Mouse (Mus musculus): ENCODE results near the gene Zfp740.
"Not testable (repeated sequence)": the region's sequence is repeated elsewhere in the genome, so short reads cannot be mapped to it uniquely, and the experiment has no call there.

Zfp740 gene

GRCm38 (mm10) chr15:102202971-102203834 is at the start of gene Zfp740:
Zfp740 (plus strand) TSS chr15:102203249.
- peak; percentile 86 to 94 for DNase-seq (ENCODE audit: low spot score in 2 of 2)

DNA sequence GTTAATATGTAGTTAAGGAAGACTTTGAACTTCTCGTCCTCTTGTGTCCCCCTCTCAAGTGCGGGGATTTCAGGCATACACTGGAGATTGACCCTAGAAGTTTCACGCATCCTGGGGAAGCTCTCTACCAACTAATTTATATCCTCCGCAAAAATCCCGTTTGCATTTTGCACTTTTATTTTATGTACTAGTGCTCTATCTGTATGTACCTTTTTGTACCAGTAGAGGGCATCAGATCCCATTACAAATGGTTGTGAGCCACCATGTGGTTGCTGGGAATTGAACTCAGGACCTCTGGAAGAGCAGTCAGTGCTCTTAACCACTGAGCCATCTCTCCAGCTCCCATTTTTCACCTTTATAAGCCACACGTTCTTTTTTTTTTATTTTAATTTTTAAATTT is 48.0 kb upstream of the Zfp740 start:
- not testable (repeated sequence) for DNase-seq (ENCODE audit: low spot score in 2 of 2)

DNA sequence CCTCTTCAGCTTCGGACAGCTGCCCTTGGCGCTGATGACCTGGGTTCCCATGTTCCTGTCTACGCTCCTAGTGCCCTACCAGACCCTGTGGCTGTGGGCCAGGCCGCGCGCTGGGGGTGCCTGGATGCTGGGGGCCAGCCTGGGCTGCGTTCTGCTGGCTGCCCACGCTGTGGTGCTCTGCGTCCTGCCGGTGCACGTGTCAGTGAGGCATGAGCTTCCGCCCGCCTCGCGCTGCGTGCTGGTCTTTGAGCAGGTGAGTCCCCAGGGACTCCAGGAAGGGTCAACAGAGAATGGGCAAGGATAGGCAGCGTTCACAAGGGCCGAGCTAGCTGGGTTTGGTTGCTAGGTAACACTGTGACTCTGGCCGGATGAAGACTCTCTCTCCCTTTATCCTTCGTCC is 46.2 kb upstream of the Zfp740 start:
- DNase-seq (ENCODE audit: low spot score in 2 of 2), result no peak

- DNase-seq (ENCODE audit: low spot score in 2 of 2), result no peak
Measured at GRCm38 (mm10) chr15:102160415-102161060, 42.5 kb upstream of the Zfp740 start.

GRCm38 (mm10) chr15:102163900-102164693 is 39.0 kb upstream of the Zfp740 start:
- no peak for DNase-seq (ENCODE audit: low spot score in 2 of 2)

DNA sequence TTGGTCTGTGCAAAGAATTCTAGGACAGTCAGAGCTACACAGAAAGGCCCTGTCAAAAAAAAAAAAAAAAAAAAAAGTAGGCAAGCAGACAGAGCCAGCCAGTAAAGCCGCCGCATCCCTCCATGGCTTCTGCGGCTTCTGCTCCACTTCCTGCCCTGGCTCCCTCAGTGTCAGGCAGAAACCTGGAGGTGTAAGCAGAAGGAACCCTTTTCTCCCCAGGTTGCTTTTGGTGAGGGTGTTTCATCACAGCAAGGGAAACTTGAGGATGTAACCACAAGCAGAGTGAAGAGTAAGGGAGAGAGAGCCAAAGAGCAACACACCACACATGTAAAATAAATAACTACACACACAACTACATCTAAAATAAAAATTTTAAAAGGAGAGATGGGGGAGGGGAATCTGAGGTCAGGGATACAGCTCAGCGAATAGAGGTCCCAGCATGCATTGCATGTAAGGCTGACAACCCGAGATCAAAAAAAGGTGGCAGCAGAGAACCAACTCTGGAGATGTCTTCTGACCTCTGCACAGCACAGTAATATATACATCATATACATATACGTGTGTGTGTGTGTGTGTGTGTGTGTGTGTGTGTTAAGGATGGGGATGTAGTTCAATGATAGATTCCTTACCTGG is 37.5 kb upstream of the Zfp740 start:
- DNase-seq (ENCODE audit: low spot score in 2 of 2), result no peak

- no peak for DNase-seq (ENCODE audit: low spot score in 2 of 2)
Measured at GRCm38 (mm10) chr15:102167620-102168021, 35.4 kb upstream of the Zfp740 start.

DNA sequence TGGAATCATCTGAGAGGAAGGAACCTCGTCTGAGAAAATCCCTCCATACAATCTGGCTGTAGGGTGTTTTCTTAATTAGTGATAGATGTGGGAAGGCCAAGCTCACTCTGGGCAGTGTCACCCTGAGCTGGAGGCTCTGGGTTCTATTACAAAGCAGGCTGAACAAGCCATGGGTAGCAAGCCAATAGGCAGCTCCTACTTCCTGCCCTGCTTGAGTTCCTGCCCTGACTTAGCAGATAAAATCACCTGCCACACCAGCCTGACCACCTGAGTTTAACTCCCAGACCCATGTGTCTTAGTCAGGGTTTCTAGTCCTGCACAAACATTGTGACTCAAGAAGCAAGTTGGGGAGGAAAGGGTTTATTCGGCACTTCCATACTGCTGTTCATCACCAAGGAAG is 34.0 kb upstream of the Zfp740 start:
- DNase-seq (ENCODE audit: low spot score in 2 of 2), result no peak

DNA sequence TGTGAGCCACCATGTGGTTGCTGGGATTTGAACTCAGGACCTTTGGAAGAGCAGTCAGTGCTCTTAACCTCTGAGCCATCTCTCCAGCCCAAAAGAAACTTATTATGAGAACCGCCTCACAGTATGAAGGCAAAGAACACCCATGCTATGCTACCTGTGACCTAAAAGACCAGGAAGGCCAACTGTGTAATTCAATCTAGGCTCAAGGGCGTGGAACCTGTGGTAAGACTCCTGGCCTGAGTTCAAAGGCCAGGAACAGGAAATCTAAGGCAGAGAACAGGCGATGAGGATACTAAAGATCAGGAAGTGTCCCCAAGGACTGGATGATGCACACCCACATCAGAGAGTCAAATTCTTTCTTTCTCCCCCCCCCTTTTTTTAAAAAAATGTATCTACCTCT is 29.5 kb upstream of the Zfp740 start:
- no peak for DNase-seq (ENCODE audit: low spot score in 2 of 2)

DNA sequence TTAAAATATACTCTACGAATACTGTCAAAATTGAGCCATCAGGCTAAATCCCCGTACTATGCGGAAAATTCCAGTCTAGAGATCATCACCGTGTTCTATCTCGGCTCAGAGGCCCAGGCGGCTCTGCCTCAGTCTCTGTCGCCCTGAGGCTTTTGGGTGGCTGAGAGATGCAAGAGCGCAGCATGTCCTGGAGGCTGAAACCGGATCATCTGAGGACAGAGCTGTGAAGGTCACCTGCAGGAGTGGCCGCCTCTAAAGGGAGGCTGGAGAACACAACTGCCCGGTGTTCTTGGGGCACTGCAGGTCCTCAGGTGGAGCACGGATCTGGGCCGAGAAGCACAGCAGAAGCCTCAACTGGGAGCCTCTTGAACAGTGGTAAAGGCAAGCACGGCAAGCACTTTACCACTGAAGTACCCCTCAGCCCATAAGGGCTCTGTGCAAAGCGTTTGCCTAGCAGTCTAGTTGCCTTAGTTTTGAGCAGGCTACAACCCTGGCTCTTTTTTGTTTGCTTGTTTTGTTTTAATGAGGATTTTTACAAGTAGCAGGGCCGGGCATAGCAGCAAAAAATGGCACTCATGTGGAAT is 27.2 kb upstream of the Zfp740 start:
- DNase-seq (ENCODE audit: low spot score in 2 of 2), result no peak

DNA sequence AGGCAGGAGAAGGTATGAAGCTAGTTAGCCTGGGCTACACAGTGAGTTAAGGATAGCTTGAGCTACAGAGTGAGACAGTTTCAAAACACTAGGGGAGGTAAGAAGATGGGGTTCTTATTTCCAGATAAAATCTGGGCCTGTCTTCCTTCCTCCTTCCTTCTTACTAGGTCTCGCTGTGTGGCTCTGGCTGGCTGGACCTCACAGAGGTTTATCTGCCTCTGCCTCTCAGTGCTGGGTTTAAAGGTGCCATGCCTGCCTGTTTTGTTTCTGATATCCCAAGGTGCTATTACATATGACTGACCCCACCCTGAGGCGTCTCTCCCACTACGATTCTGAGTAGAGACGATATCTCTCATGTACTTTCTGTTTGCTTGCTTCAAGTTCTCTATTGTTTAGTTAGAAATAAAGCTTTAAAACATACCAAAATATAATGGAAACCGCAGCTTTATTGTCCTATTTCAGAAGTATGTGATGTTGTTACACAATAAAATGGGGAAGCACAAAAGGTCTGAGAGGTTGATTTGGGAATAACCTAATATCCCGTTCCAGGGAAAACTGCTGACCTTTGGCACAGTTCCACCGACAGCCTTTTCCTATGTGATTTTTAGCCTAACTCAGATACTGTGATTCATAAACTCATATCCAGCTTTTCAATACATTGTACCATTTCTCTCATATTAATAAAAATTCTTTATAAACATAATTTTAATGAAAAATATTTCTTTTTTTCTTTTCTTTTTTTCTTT is 26.3 kb upstream of the Zfp740 start:
- DNase-seq (ENCODE audit: low spot score in 2 of 2), result no peak

GRCm38 (mm10) chr15:102177417-102177816 is 25.6 kb upstream of the Zfp740 start:
- DNase-seq (ENCODE audit: low spot score in 2 of 2), result no peak

DNA sequence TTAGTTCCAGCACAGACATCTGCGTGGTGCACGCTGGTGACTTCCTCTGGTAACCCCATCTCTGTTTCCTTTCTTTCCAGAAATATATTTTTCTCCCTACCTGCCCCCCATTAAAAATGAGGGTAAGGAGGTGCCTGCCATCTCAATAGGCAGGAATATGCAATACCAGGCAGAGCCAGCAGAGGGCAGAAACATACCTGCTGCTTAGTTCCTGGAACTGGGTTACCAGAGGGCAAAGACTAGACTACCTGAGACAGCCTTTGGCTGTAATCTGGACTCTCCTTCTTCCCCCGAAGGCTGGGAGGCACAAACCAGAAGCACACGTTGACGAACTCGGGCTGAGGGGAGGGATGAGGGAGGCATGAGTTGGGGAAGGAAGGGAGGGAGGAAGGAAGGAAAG is 24.8 kb upstream of the Zfp740 start:
- peak; percentile 40 to 84 for DNase-seq (ENCODE audit: low spot score in 2 of 2)

DNA sequence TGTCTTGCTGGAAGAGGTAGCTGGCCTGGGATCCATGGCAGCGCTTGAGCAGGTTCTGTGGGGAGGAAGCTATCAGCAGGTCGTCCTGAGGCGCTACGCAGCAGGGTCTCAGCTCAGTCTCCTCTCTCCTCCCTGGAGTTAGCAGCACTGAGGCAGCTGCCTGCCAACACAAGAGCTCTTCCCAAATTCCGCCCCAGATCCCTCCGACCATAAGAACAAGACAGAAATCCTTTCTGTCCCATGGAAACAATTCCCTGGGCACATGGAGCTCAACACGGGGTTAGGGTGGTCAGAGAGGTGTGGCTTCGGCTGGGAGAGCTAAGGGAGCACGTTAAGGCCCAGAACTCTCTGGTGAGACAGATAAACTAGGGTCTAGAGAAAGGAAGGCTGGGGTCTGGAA is 23.9 kb upstream of the Zfp740 start:
- no peak for DNase-seq (ENCODE audit: low spot score in 2 of 2)

DNA sequence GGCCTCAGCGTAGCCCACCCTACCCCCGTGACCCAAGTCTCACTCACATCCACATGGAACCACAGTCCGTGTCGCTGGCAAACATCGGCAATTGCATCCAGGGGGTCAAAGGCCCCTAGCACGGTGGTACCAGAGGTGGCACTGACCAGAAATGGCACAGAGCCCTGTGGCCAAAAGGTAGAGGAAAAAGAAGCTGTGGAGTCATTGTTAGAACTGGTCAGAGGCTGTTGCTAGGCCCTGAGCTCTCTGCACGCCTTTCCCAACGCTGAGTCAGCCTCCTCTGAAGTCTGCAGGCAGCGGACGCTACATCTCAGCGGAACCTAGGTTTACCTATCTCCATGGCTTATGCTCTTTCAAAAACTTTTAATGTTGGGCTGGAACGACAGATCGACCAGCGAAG is 23.1 kb upstream of the Zfp740 start:
- DNase-seq (ENCODE audit: low spot score in 2 of 2), result no peak

DNA sequence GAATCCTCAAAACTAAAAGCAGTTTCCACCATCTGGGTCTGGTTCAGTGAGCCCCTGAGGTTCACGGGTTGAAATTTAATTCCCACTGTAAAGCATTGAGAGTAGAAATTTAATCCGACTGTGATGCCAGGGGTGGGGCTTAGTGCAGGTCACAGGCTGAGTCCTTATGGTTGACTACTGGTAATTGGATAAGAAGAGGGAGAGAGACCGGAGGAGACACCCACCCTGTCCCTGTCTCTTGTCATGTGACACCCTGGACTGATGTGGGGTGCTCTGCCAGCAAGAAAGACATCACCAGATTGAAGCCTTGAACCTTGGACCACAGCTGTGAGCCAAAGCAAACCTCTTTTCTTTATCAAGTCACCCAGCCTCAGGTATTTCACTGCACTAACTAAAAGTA is 20.0 kb upstream of the Zfp740 start:
- no peak for DNase-seq (ENCODE audit: low spot score in 2 of 2)

DNA sequence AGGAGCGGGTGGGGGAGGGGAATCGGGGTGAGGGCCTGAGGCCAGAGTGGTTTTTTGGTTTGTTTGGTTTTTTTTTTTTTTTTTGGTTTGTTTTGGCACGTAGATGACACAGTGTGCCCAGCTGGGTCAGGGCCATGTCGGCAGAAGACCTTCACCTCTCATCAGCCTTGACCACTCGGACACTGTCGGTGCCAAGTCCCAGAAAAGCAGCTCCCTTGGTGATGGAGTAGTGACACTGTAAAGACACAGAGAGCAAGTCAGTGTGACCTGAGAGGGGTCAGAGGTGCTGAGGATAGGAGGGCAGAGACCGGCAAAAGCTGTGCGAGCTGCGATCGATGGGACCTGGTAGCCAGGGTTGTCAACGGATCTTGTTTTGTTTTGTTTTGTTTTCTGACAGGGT is 16.8 kb upstream of the Zfp740 start:
- no peak for DNase-seq (ENCODE audit: low spot score in 2 of 2)

GRCm38 (mm10) chr15:102188096-102188495 is 15.0 kb upstream of the Zfp740 start:
- DNase-seq (ENCODE audit: low spot score in 2 of 2), result no peak

DNA sequence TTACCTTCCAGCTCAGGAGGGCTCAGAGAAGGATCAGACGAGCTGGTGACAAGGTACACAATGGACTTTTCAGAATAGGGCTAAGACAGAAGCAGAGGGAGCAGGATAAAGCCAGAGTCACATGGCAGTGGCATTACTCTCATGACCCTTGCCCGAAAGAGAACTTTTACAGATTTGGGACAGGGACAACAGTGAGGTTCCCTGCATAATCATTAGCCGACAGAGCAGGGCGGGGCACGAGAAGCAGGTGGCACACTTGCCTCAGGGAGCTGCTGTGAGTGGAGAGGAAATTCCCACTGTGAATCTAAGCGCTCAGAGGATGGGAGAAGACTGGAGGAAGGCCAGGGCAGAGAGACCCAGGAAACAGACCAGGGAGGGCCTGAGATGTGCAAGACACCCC is 14.2 kb upstream of the Zfp740 start:
- DNase-seq (ENCODE audit: low spot score in 2 of 2), result no peak

DNA sequence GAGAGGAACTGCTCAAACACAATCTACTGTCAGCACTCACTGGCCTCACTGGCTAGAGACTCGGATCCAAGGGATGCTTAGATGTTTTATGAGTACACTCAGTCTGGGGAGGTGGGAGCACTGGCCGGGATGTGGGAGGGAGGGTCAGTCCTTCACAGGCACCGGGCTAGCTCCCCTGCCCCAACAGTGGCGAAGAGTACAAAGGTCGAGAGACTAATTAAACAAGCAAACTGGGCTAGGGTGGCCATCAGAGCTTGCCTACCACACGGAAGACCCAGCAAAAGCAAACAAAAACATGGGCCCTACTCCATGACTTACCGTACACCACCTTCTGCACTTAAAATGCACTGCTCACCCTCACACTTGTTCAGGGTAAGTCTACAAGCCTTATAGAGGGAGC is 11.3 kb upstream of the Zfp740 start:
- no peak for DNase-seq (ENCODE audit: low spot score in 2 of 2)

GRCm38 (mm10) chr15:102192271-102192812 is 10.7 kb upstream of the Zfp740 start:
- no peak for DNase-seq (ENCODE audit: low spot score in 2 of 2)

Measured in left cerebral cortex, adult 9 months (tissue).